Mouse (Mus musculus) ES-Bruce4 (cell line): ENCODE measurements around the gene Aadacl3.

Source experiments
- CTCF ChIP-seq: IDR thresholded peaks from one replicate; pipeline ENCODE4 v1.8.1; 2011; ENCODE audit warnings: low read depth, low read length
- EP300 ChIP-seq: IDR thresholded peaks from 2 replicates; pipeline ENCODE4 v1.6.1; 2011; ENCODE audit warnings: low read depth, low read length; ENCODE audit not compliant: insufficient read depth
- POLR2A ChIP-seq: IDR thresholded peaks from one replicate; pipeline ENCODE4 v1.8.1; 2011; ENCODE audit warnings: low read length; ENCODE audit not compliant: insufficient read depth

- no peak for TF ChIP-seq CTCF
- TF ChIP-seq POLR2A, result no peak
- TF ChIP-seq EP300, result no peak
These were observed 43.0 kb upstream of the Aadacl3 start for GRCm38 (mm10) chr4:144506518-144506917.
